1 mouse cellular context compared by ENCODE assay signal in genomic region chr2:25230581-25230980, GRCm38 (mm10).
TF ChIP-seq lines count a peak whose summit lies in the region.

No protein-coding gene starts in this region.

TF ChIP-seq in ES-E14, 5 proteins besides CTCF, POLR2A, EP300 and RAD21:
- TF ChIP-seq HCFC1 (IDR thresholded peaks at IDR 0.05; ENCODE audit: borderline replicate concordance, insufficient read depth, low read length), result no peak
- no peak for TF ChIP-seq ZNF384 (IDR thresholded peaks at IDR 0.05; ENCODE audit: low read depth, low read length)
- no peak for TF ChIP-seq CHD2 (IDR thresholded peaks at IDR 0.05; ENCODE audit: low read depth, low read length)
- no peak for TF ChIP-seq ZC3H11A (IDR thresholded peaks at IDR 0.05; ENCODE audit: borderline replicate concordance, low read depth, low read length)
- TF ChIP-seq MAFK (IDR thresholded peaks at IDR 0.05; ENCODE audit: insufficient read depth, low read depth, low read length), result no peak
